Mouse (Mus musculus) 3134 (cell line): ENCODE measurements around the gene Abhd15.
A peak's percentile ranks its signal among the peaks of the same experiment; 100 is the strongest.

ENCODE experiments used
- DNase-seq: peaks from one replicate; pipeline ENCODE4 v3.0.0-alpha.2; 2011; ENCODE audit warnings: low spot score; ENCODE audit not compliant: insufficient read length; ENCODE audit errors: extremely low read depth

Abhd15 gene

DNA sequence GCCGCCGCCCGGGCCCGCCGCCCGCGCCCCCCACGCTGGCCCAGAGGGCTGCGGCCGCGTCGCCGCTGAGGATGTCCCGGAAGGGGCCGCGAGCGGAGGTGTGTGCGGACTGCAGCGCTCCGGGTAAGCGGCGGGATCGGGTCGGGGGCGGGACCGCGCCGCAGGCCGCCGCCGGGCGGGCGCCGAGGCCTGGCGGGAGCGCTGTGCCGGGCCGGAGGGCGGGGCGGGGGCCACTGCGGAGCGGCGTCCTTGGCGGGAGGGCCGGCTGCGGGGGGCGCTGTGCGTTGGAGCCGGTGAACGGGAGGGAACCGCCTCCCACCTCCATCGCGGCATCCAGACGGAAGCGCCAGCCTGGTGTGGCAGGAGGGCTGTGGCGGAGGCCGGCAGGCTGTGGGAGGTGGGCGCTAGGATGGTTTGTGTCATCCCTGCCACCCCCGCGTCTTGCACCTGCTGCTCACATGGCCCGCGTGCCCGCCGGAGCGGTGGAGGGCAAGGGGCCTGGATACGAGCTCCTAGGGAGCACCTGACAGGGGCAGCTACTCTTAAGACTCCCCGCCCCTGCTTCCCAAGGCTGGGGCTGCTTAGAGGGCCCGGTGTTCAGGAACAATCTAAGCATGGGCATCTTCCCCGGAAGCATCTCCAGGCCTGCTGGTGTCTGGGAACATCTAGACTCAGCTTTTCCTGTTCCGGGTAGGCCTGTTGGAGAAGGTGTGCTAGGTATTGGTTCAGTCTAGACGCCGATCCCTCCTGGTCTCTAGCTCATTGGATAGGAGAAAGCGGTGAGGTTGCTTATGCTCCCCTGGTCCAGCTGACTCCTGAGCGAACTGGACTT, 21.2 kb upstream of the Abhd15 start, which contains the start of gene Git1:
Git1 (plus strand) TSS at position 51 of the 832 bp plus-strand sequence.
- peak; percentile 65 for DNase-seq

DNA sequence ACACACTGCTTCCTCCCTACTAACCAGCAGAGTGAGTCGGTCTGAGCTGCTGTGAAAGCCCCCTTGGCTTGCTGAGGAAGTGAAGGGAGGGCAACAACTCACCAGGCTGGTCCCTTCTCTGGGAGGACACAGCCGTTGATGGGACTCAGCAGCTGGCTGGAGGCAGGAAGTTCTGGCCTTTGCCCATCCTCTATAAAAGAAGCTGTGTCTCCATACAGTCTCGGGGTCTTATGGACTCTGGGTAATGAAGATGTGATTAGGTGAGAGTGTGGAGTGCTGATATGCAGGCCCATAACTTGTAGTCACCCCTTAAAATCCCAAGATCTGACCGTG, 20.6 kb upstream of the Abhd15 start:
- no peak for DNase-seq

DNA sequence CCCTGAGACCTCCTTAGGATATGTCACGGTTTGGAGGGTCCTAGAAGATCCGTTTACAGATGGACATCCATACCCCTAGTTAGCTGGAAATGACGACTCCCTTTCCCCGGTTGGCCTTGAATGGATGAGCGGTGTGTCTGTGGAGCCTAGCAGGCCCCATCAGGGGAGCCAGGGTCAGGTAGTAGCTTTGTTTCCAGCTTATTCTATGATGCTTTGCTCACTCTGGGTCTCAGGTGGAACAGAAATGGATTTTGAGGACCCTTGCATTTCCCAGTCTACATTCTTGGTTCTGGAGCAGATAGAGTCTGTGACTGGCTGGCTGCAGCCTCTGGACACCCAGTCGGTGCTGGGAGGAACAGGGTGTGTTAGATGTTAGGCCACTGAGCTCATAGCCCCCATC, 20.1 kb upstream of the Abhd15 start:
- no peak for DNase-seq

DNA sequence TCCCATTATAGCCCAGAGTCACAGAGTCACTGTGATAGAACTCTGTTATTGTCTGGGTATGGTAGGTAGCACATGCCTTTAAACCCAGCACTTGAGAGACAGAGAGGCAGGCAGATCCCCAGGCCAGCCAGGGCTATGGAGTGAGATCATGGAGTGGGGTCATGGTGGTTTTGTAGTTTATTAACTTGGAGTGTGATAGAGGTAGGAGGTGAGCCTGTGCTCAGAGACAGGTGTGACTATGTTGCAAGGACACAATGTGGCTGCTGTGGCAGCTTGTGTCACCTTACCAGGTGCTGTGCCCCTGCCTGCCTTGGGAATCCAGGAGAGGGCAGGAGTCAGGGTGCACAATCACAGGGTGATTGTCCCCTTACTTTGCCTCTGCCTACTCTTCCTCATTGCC, 19.4 kb upstream of the Abhd15 start:
- no peak for DNase-seq

DNA sequence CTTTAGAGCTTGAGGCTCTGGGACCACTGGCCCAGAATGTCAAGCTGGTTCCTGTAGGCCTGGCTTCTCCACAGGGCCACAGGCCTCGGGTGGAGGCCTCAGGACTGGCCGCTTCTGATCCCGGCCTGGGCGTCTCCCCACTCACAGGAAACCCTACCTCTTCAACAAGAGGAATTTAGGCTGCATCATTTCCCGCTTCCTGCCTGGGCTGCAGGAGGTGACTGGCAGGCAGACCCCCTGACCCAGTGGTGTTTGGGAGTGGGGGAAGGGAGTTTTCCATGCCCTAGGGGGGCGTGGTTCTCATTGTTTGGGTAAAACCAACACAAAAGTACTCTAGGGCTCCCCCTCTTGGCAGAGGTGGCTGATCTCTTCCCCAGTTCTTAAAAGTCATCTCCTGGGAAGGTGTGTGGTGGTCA, 17.6 kb upstream of the Abhd15 start:
- no peak for DNase-seq

DNA sequence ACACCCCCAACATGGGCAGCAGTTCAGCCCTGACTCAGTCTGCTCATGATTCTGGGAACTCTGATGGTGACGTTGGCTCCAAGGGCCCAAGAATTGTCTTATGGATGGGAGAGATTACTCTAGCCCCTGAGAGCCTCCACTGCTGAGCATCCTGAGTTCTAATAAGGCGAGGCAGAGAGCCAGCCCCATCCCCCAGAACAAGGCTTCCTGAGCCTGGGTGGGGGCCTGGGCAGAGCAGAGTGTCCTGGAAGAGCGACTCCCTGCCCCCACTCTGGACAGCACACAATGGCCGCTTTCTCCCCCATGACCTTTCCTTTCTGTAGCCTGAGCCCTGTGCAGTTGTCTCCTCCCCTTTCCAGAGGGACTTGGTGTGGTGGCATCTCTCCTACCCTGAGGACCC, 17.1 kb upstream of the Abhd15 start:
- no peak for DNase-seq

DNA sequence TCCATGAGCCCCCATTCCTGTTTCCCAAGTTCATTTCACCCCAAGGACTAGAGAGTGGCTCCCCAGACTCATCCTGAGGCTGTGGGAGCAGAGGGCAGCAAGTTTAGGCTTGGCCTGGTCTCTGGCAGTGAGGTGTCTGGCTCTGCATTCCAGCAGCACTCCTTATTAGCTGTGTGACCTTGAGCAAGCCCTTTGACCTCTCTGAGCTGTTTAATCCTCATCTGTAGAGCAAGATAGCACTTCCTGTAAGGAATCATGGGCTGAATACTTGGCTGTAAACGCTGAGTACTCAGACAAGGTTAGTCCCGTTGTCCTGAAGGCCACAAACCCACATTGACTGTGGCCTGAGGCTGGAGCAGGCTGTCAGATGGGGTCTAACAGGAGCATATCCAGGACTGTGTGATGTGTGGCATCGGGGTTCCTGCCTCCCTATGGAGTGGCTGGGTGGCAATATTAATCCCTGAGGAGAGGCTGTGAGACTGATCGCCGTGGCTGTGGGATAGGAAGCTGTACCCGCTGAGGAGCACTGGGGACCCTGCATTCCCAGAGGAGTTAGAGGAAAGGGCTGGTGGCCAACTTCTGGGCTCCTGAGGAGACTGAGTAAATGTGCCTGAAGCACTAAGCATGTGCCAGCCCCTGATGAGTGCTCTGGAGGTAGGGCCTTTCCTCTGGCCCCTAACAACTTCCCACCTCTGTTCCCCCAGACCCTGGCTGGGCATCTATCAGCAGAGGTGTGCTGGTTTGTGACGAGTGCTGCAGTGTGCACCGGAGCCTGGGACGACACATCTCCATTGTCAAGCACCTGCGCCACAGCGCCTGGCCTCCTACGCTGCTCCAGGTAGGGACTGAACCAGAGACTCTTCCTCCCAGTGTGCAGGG, 16.4 kb upstream of the Abhd15 start:
- no peak for DNase-seq

DNA sequence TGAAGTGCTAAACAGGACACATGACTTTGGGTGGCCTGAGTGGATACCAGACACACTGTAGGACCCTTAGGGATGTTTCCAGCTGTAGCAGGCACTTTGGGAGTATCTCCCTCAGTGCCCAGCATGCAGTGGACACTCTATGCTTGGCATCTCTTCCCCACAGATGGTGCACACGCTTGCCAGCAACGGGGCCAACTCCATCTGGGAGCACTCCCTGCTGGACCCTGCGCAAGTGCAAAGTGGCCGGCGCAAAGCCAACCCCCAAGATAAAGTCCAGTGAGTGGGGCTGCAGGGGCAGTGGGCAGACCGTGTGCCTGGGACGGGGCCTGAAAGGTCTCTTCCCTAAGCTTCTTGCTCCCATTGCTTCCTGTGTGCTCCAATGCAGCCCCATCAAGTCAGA, 15.6 kb upstream of the Abhd15 start:
- no peak for DNase-seq

DNA sequence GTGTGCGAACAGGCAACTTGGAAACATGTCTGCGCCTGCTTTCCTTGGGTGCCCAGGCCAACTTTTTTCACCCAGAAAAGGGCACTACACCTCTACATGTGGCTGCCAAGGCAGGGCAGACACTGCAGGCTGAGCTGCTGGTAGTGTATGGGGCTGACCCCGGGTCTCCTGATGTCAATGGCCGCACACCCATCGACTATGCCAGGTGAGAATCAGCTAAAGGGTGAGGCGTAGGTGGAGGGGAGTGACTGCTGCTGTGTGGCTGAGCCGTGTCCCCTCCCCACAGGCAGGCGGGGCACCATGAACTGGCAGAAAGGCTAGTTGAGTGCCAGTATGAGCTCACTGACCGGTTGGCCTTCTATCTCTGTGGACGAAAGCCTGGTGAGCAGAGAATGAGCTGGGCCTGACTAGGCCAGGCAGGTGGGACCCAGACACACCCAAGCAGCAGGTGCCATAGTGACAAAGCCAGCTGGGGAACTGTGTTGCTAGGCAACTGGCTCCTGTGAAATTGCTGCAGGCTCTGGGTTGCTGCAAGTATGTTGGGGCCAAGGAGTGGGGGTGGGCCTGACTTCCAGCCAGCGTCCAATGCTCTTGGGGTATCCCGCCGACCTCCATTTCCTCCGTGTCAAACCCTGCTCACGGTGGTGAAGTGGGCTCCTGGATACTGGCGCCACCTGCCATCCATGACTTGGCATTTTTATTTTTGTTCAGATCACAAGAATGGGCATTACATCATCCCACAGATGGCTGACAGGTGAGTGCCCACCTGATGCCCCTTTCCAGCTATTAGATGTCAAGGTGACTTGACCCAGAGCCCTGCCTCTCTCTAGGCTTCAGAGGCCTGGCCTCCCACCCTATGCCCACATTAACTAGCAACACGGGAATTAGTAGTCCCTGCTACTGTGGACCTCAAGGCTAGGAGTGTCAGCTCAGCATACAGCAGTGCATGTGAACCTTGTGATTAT, 14.3 kb upstream of the Abhd15 start:
- no peak for DNase-seq

DNA sequence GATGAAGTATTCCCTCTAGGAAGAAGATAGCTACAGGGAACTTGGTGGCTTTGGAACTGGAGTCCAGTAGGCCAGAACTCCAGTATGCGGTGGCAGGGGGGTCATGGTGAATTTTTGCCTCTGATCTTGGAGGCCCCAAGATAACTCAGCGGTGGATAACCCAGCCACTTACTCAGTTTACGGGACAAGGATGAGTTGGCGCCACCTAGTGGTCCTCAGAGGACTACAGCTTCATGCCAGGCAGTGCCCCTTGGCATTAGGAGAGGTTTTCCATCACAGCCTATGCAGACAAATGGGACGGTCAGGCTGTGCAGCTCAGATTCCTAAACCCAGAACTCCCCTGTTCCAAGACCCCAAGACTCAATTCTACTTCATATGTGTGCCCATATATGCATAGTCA, 13.5 kb upstream of the Abhd15 start:
- DNase-seq, result no peak

DNA sequence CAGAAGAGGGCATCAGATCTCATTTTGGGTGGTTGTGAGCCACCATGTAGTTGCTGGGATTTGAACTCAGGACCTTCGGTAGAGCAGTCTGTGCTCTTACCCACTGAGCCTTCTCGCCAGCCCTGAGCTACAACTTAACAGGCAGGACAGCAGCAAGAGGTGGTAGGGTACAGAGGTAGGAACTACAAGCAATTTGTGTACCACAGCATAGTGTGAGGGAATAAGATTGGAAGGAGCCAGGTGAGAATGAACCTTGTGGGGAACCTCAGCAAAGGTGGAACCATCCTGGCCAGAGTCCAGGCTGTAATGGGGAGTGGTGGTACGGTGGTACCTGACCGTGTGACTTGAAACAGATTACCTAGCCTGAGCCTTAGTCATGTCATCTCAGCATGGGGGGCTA, 12.9 kb upstream of the Abhd15 start:
- no peak for DNase-seq

DNA sequence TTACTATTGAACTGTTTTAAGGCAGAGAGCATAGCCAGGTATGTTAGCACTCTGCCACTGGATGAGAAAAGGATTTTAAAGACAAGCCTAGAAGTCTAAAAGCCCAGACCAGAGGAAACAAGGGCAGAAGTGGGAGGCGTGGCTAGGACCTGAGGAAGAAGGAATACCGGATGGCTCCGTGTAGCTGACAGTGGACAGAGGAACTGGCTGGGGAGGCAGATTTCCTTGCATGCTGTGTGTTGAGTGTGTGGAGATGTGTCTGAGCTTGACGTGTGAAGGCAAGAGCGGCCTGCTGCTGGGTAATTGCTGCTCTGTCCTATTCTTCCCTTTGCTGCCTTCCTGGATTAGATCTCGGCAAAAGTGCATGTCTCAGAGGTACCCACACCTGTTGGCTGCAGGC, 12.4 kb upstream of the Abhd15 start:
- no peak for DNase-seq

DNA sequence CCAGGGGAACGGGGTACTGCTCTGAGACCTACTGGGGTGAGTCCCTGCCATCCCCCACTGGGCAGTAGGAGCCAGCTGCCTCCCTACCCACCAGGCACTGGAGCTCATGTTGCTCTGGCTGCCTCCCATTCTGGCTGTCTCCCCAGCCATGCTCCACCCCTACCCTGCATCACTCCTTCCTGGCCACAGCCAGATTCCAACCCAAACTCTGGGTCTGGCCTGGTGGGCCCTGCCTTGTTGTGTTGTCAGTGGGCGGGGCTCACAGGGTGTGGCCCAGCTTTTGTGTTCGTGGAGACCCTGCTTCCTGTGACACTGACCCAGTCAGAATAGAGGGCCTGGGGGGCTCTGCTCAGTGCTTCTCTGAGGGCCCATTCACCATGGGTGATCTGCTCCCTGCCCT, 11.4 kb upstream of the Abhd15 start:
- no peak for DNase-seq

DNA sequence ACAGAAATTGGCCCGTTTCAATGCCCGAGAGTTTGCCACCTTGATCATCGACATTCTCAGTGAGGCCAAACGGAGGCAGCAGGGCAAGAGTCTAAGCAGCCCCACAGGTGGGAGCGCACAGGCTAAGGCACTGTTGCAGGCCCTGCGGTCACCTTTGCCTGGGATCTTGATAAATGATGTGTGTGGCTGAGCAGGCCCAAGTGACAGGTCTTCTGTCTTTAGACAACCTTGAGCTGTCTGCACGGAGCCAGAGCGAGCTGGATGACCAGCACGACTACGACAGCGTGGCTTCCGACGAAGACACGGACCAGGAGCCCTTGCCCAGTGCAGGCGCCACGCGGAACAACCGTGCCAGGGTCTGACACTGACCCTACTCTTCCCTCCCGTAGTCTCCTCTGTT, 10.5 kb upstream of the Abhd15 start:
- no peak for DNase-seq

DNA sequence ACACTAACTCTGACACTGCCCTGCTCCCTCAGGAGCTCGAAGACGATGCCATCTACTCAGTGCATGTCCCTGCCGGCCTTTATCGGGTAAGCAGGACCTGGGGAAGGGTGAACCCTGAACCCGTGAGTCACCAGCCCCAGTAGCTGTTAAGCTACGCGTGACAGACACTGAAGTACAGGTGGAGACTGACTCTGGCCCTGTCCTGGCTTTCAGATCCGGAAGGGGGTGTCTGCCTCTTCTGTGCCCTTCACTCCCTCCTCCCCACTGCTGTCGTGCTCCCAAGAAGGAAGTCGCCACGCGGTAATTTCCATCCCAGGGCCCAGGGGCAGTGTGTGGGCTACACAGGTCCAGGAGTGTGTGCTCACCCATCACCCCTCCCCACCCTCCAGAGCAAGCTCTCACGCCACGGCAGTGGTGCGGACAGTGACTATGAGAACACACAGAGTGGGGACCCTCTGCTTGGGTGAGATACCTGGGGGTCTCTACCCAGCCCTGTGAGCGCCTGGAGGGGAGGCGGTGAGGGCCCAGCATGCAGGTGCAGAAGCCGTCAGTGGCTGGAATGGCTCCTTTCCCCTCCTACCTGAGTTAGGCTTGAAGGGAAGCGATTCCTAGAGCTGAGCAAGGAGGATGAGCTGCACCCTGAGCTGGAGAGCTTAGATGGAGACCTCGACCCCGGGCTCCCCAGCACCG, 9.5 kb upstream of the Abhd15 start:
- DNase-seq, result no peak

DNA sequence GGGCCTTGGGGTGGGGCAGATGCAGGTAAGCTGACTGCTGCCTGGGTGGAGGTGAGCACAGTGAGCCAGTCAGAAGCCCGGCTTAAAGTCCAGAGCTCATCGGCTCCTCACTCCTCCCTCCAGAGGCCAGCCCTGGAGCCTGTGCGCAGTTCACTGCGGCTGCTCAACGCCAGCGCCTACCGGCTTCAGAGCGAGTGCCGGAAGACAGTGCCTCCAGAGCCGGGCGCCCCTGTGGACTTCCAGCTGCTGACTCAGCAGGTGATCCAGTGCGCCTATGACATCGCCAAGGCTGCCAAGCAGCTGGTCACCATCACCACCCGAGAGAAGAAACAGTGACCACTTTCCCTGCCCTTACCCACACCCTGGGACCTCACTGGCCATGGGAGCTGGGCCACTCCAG, 8.6 kb upstream of the Abhd15 start:
- DNase-seq, result no peak

DNA sequence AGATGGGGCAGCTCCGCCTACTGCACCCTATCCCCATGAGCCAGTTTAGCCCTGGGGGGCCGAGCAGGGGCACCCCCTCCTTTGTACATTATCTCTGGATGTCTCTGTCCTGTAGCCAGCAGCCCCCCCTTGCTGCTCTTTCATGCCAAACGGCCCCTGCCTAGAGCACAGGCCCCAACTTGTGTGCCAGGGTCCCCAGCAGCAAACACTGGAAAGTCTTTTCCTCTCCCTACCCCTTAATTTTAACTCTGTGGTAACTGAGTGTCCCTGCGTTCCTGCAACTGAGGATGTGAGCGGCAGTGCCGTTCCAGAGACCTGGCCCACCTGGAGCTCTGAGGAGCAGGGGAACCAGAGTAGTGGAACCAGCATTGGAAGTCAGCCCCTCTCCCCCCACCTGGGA, 8.0 kb upstream of the Abhd15 start:
- DNase-seq, result no peak

DNA sequence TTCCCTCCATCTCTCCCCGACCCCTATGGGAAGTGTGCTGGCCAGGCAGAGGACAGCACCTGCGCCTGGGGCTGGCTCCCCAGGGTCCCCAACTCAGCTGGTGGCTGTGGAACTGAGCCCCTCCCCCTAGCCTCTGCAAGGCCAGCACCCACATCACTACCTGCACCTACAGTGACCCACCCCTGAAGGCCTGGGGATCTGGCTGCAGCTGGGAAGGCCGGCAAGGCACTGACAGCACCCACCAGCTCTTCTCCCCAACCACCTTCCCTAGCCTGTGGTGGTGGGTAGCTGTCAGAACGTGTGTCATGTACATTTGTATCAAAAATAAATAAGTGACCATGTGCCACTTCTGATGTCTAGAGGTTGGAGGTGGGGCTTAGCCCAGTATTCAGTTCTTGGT, 7.5 kb upstream of the Abhd15 start:
- no peak for DNase-seq

DNA sequence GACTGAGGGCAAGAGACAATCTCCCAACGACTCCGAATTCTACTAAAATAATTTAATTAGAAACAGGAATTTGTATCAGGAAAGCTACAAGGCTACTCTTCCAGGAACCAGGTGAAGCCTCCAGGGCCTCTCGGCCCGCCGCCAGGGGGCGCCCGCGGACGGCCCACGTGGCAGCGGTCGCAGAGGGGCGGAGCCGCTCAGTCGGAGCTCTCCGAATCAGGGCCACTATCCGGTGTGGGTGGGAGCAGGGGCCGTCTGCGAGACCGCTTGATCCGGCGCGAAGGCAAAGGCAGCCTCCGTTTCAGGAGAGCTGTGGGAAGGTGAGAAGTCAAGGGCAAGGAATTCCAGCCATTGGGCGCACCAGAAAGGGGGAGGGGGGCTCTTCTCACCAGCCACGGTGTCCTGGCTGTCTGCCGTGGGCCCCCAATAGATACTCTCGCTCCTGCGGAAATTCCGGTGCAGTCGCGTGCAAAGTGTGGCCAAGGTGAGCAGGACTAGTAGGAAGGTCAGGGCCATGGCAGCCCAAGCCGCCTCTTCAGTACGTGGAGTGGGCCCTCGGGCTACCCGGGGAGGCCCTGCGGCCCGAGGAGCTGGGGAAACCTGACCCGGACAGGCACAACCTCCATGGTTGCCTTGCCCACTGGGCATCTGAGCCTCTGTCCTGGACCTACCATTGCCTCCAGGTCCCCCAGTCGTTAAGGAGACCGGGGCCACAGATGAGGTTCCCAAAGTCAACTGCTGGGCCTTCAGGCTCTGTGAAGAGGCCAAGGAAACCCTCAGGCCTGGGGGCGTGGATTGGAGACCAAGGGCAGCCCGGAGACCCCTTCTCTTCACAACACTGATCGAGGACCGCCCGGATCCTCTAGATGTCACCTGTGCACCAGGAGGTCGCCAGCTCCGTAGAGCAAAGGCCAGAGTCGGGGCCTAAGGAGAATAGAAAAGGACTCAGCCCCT, 6.6 kb upstream of the Abhd15 start:
- peak; percentile 78 for DNase-seq
